Mouse (Mus musculus): ENCODE data around the gene Tapbpl. TPM values are rescaled to one million over a fixed set of nuclear protein-coding genes. Genes with fewer than 3 reads are reported as not detected.

The Tapbpl gene
- polyA plus RNA-seq, 1 experiment = 6.3 TPM

GRCm38 (mm10) chr6:125252711-125253110, 21.1 kb upstream of the Tapbpl start:
- DNase-seq = no peak
- Histone ChIP-seq H3K27me3 (ENCODE audit: control insufficient read depth, insufficient read depth, low read length) (no peaks in the 10 kb centered on the region), H3K4me1 (ENCODE audit: control insufficient read depth, insufficient read depth, low read length) (no peaks in the 10 kb centered on the region), H3K4me3 (replicated peaks; ENCODE audit: insufficient read depth, low read depth, low read length) (no peak overlapping the region), H3K27ac (ENCODE audit: insufficient read depth, low read length) (no peak overlapping the region)
- 93% methylated on average over 8 of the region's 8 CpGs for WGBS
- TF ChIP-seq POLR2A (IDR thresholded peaks at IDR 0.05; ENCODE audit: borderline replicate concordance, insufficient read depth, low read length) (no peak), CTCF (IDR thresholded peaks at IDR 0.05; ENCODE audit: borderline replicate concordance, insufficient read depth, low read depth, low read length) (no peak)

- H3K27ac ChIP-seq (ENCODE audit: insufficient read depth, low read length) = no peak overlapping the region
- no peak overlapping the region for H3K4me3 ChIP-seq (replicated peaks; ENCODE audit: insufficient read depth, low read depth, low read length)
- TF ChIP-seq CTCF (IDR thresholded peaks at IDR 0.05; ENCODE audit: borderline replicate concordance, insufficient read depth, low read depth, low read length) = no peak
- TF ChIP-seq POLR2A (IDR thresholded peaks at IDR 0.05; ENCODE audit: borderline replicate concordance, insufficient read depth, low read length) = no peak
- H3K27me3 ChIP-seq (ENCODE audit: control insufficient read depth, insufficient read depth, low read length) = no peaks in the 10 kb centered on the region
- H3K4me1 ChIP-seq (ENCODE audit: control insufficient read depth, insufficient read depth, low read length) = no peaks in the 10 kb centered on the region
- no peak for DNase-seq
- WGBS = 68% methylated on average over 3 of the region's 3 CpGs
These were observed 20.6 kb upstream of the Tapbpl start for GRCm38 (mm10) chr6:125252285-125252684.

GRCm38 (mm10) chr6:125244551-125244950, 12.9 kb upstream of the Tapbpl start:
- TF ChIP-seq CTCF (IDR thresholded peaks at IDR 0.05; ENCODE audit: borderline replicate concordance, insufficient read depth, low read depth, low read length) (no peak), POLR2A (IDR thresholded peaks at IDR 0.05; ENCODE audit: borderline replicate concordance, insufficient read depth, low read length) (no peak)
- H3K27me3 ChIP-seq (ENCODE audit: control insufficient read depth, insufficient read depth, low read length) = no peaks in the 10 kb centered on the region
- WGBS = 75% methylated on average over 1 of the region's 1 CpGs
- no peak for DNase-seq
- no peak overlapping the region for H3K27ac ChIP-seq (ENCODE audit: insufficient read depth, low read length)
- H3K4me3 ChIP-seq (replicated peaks; ENCODE audit: insufficient read depth, low read depth, low read length) = no peak overlapping the region
- H3K4me1 ChIP-seq (ENCODE audit: control insufficient read depth, insufficient read depth, low read length) = peaks cover 3% of the 10 kb centered on the region; the same call in 1 of the 2 replicates

- TF ChIP-seq POLR2A (IDR thresholded peaks at IDR 0.05; ENCODE audit: borderline replicate concordance, insufficient read depth, low read length) = no peak
- TF ChIP-seq CTCF (IDR thresholded peaks at IDR 0.05; ENCODE audit: borderline replicate concordance, insufficient read depth, low read depth, low read length) = no peak
- Histone ChIP-seq H3K4me1 (ENCODE audit: control insufficient read depth, insufficient read depth, low read length) (peaks cover 3% of the 10 kb centered on the region; the same call in 1 of the 2 replicates), H3K4me3 (replicated peaks; ENCODE audit: insufficient read depth, low read depth, low read length) (no peak overlapping the region), H3K27me3 (ENCODE audit: control insufficient read depth, insufficient read depth, low read length) (no peaks in the 10 kb centered on the region), H3K27ac (ENCODE audit: insufficient read depth, low read length) (no peak overlapping the region)
- 84% methylated on average over 8 of the region's 8 CpGs for WGBS
- no peak for DNase-seq
These were observed 9.9 kb upstream of the Tapbpl start for GRCm38 (mm10) chr6:125241566-125241965.

GRCm38 (mm10) chr6:125240617-125241016, 9.0 kb upstream of the Tapbpl start:
- Histone ChIP-seq H3K27me3 (ENCODE audit: control insufficient read depth, insufficient read depth, low read length) (no peaks in the 10 kb centered on the region), H3K27ac (ENCODE audit: insufficient read depth, low read length) (no peak overlapping the region), H3K4me3 (replicated peaks; ENCODE audit: insufficient read depth, low read depth, low read length) (no peak overlapping the region), H3K4me1 (ENCODE audit: control insufficient read depth, insufficient read depth, low read length) (peaks cover 3% of the 10 kb centered on the region; the same call in 1 of the 2 replicates)
- no peak for TF ChIP-seq POLR2A (IDR thresholded peaks at IDR 0.05; ENCODE audit: borderline replicate concordance, insufficient read depth, low read length)
- no peak for TF ChIP-seq CTCF (IDR thresholded peaks at IDR 0.05; ENCODE audit: borderline replicate concordance, insufficient read depth, low read depth, low read length)
- 85% methylated on average over 5 of the region's 5 CpGs for WGBS
- no peak for DNase-seq

GRCm38 (mm10) chr6:125239547-125239946, 7.9 kb upstream of the Tapbpl start:
- Histone ChIP-seq H3K4me3 (replicated peaks; ENCODE audit: insufficient read depth, low read depth, low read length) (no peak overlapping the region), H3K27me3 (ENCODE audit: control insufficient read depth, insufficient read depth, low read length) (no peaks in the 10 kb centered on the region), H3K27ac (ENCODE audit: insufficient read depth, low read length) (no peak overlapping the region), H3K4me1 (ENCODE audit: control insufficient read depth, insufficient read depth, low read length) (no peaks in the 10 kb centered on the region)
- 93% methylated on average over 5 of the region's 5 CpGs for WGBS
- no peak for TF ChIP-seq CTCF (IDR thresholded peaks at IDR 0.05; ENCODE audit: borderline replicate concordance, insufficient read depth, low read depth, low read length)
- TF ChIP-seq POLR2A (IDR thresholded peaks at IDR 0.05; ENCODE audit: borderline replicate concordance, insufficient read depth, low read length) = no peak
- no peak for DNase-seq

- no peak overlapping the region for H3K4me3 ChIP-seq (replicated peaks; ENCODE audit: insufficient read depth, low read depth, low read length)
- no peaks in the 10 kb centered on the region for H3K4me1 ChIP-seq (ENCODE audit: control insufficient read depth, insufficient read depth, low read length)
- H3K27me3 ChIP-seq (ENCODE audit: control insufficient read depth, insufficient read depth, low read length) = no peaks in the 10 kb centered on the region
- WGBS = 72% methylated on average over 6 of the region's 6 CpGs
- TF ChIP-seq POLR2A (IDR thresholded peaks at IDR 0.05; ENCODE audit: borderline replicate concordance, insufficient read depth, low read length) (no peak), CTCF (IDR thresholded peaks at IDR 0.05; ENCODE audit: borderline replicate concordance, insufficient read depth, low read depth, low read length) (no peak)
- DNase-seq = no peak
- no peak overlapping the region for H3K27ac ChIP-seq (ENCODE audit: insufficient read depth, low read length)
These were observed 6.7 kb upstream of the Tapbpl start for GRCm38 (mm10) chr6:125238396-125238795.

- TF ChIP-seq POLR2A (IDR thresholded peaks at IDR 0.05; ENCODE audit: borderline replicate concordance, insufficient read depth, low read length) (no peak), CTCF (IDR thresholded peaks at IDR 0.05; ENCODE audit: borderline replicate concordance, insufficient read depth, low read depth, low read length) (no peak)
- H3K27me3 ChIP-seq (ENCODE audit: control insufficient read depth, insufficient read depth, low read length) = no peaks in the 10 kb centered on the region
- 81% methylated on average over 4 of the region's 4 CpGs for WGBS
These were observed 5.8 kb upstream of the Tapbpl start for GRCm38 (mm10) chr6:125237421-125237820.

More at GRCm38 (mm10) chr6:125237421-125237820, 5.8 kb upstream of the Tapbpl start:
- Histone ChIP-seq H3K27ac (ENCODE audit: insufficient read depth, low read length) (no peak overlapping the region), H3K4me3 (replicated peaks; ENCODE audit: insufficient read depth, low read depth, low read length) (no peak overlapping the region), H3K4me1 (ENCODE audit: control insufficient read depth, insufficient read depth, low read length) (0 out of 2 replicates have a peak, but pooled peaks cover under 1% of the 10 kb centered on the region)
- no peak for DNase-seq
